Mouse (Mus musculus) heart, postnatal 14 days (tissue): ENCODE measurements around the gene Ace2. TPM values are rescaled to one million over a fixed set of nuclear protein-coding genes. Genes with fewer than 3 reads are reported as not detected.

Experiments used
- DNase-seq, 2 experiments: peaks; one replicate each; pipeline ENCODE4 v3.0.0; 2021 to 2022
- intact Hi-C: fragments of 180-260 bp; cut with DNase I; formaldehyde crosslinking; loops from one replicate; pipeline ENCODE4 v1.15.1; 2025
- total RNA-seq, 2 experiments: library from RNA; stranded (reverse); gene quantifications; 2 replicates each; pipeline ENCODE4 v1.2.3; 2021

Gene Ace2
- total RNA-seq, 2 experiments from 2014 or later = 0.54 to 2.1 TPM

- intact Hi-C loops = loop anchor here (5.0 kb wide), 1 partner anchor 73 kb away; no protein-coding TSS in a partner anchor
- no peak for DNase-seq
Measured at GRCm38 (mm10) chrX:164175780-164176179, 36.6 kb downstream of the Ace2 start.

GRCm38 (mm10) chrX:164178856-164179255 is 39.7 kb downstream of the Ace2 start:
- intact Hi-C loops = loop anchor here (5.0 kb wide), 1 partner anchor 77 kb away; no protein-coding TSS in a partner anchor
- no peak for DNase-seq

GRCm38 (mm10) chrX:164179746-164180145 is 40.6 kb downstream of the Ace2 start:
- DNase-seq = peak; percentile 43 to 68
- intact Hi-C loops = loop anchor here (2.0 to 5.0 kb wide), 2 partner anchors 77 to 269 kb away; no protein-coding TSS in a partner anchor

- peak; percentile 23 to 56 for DNase-seq
- intact Hi-C loops = loop anchor here (1.0 to 2.0 kb wide), 2 partner anchors 103 to 215 kb away; no protein-coding TSS in a partner anchor
Measured at GRCm38 (mm10) chrX:164183844-164184243, 44.7 kb downstream of the Ace2 start.

- intact Hi-C loops = no loop called here
Measured at GRCm38 (mm10) chrX:164189880-164190279, 50.7 kb downstream of the Ace2 start.

GRCm38 (mm10) chrX:164197679-164198078 is 58.5 kb downstream of the Ace2 start:
- DNase-seq = no peak
- intact Hi-C loops = no loop called here

More at GRCm38 (mm10) chrX:164189880-164190279, 50.7 kb downstream of the Ace2 start:
- DNase-seq = no peak

GRCm38 (mm10) chrX:164200547-164200946 is 61.4 kb downstream of the Ace2 start:
- no peak for DNase-seq
- intact Hi-C loops = no loop called here

GRCm38 (mm10) chrX:164221989-164222388 is 82.9 kb downstream of the Ace2 start:
- intact Hi-C loops = no loop called here
- DNase-seq = peak in 1 of 2 experiments; percentile 1

GRCm38 (mm10) chrX:164233380-164233779 is 94.2 kb downstream of the Ace2 start:
- intact Hi-C loops = no loop called here
- DNase-seq = no peak

Other genes starting within 250 kb of the Ace2 start
- 10 to 100 TPM; 17.8 to 19.8 TPM for gene Ap1s2, start 230.3 kb upstream of the Ace2 start, total RNA-seq
- gene Zrsr2, start 180.7 kb upstream of the Ace2 start, total RNA-seq = 10 to 100 TPM in 1 of 2 experiments, 1 to 10 TPM in 1; 9.5 to 15.4 TPM
- gene Car5b, start 111.3 kb upstream of the Ace2 start, total RNA-seq = 1 to 10 TPM in 1 of 2 experiments, under 1 TPM in 1; 0.93 to 1.7 TPM
- gene Siah1b, start 62.8 kb upstream of the Ace2 start, total RNA-seq = 1 to 10 TPM; 5.7 to 5.8 TPM
- not detected for gene Cltrn, start 50.5 kb upstream of the Ace2 start, total RNA-seq
- gene Bmx, start 118.9 kb downstream of the Ace2 start, total RNA-seq = 1 to 10 TPM; 2.3 to 2.5 TPM
- gene Pir, start 130.0 kb downstream of the Ace2 start, total RNA-seq = 1 to 10 TPM; 2.6 to 5.0 TPM
- gene Vegfd, start 234.0 kb downstream of the Ace2 start, total RNA-seq = 1 to 10 TPM; 1.9 to 2.4 TPM